Mouse (Mus musculus) bone marrow macrophage, adult 2 months (primary cell): ENCODE data around the gene Gm10974.

Source experiments
- CTCF ChIP-seq: IDR thresholded peaks from 2 replicates; pipeline ENCODE4 v1.5.1; 2012; ENCODE audit warnings: low read depth, mild to moderate bottlenecking, low read length, moderate library complexity
- POLR2A ChIP-seq: IDR thresholded peaks from 2 replicates; pipeline ENCODE4 v1.6.1; 2012; ENCODE audit warnings: mild to moderate bottlenecking, low read depth, low read length, borderline replicate concordance

DNA sequence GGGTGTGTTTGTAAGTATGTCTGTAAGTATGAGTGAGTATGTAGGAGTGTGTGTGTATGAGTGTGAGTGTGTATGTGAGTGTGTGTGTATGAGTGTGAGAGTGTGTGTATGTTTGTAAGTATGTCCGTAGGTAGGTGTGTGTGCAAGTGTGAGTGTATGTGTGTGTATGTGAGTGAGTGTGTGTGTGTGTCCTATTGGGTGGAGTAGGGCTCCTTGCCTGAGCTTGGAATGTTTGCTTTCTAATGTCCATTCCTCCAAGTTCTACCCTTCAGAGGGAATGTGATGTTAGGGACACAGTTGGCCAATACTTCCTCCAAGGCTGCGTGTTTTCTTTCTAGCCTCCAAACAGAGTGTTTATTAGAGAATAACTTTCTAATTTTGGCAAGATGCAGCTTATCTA, 28.8 kb upstream of the Gm10974 start:
- TF ChIP-seq CTCF (no peak), POLR2A (no peak)
